Mouse (Mus musculus) spleen, adult 2 months (tissue): Measurements from ENCODE around the gene Hmgb3.

Source experiments
- CTCF ChIP-seq: fragments of 200-500 bp; IDR thresholded peaks from 2 replicates; pipeline ENCODE4 v1.5.1; 2011; ENCODE audit warnings: mild to moderate bottlenecking, inconsistent platforms; ENCODE audit not compliant: insufficient read depth, insufficient read length, insufficient replicate concordance; ENCODE audit errors: extremely low read depth
- POLR2A ChIP-seq: fragments of 200-500 bp; IDR thresholded peaks from 2 replicates; pipeline ENCODE4 v1.6.1; 2011; ENCODE audit warnings: low read depth, low read length, inconsistent platforms

GRCm38 (mm10) chrX:71559336-71559735 is 3.6 kb downstream of the Hmgb3 start:
- TF ChIP-seq CTCF (no peak), POLR2A (no peak)
